11 mouse cellular contexts compared by ENCODE assay signal in genomic region chr17:88774103-88774526, GRCm38 (mm10). TPM values are rescaled to one million over a fixed set of nuclear protein-coding genes. Genes with fewer than 3 reads are reported as not detected.
DNase-seq lines count a peak whose midpoint lies in the region; ATAC-seq and TF ChIP-seq lines count a peak whose summit lies in the region.
"Had no signal": no experiment of that assay in that cellular context is flagged by ENCODE, and none has a peak within 500 bp of the region (broad histone marks: within the 10 kb centered on the region; RNA-seq: fewer than 3 reads in every experiment).

No protein-coding gene starts in this region.

- WGBS in kidney, embryonic 15.5 days, result 10% methylated on average over 9 of the region's 9 CpGs
- WGBS in forebrain, embryonic 16.5 days, result 26% methylated on average over 9 of the region's 9 CpGs
- 6% methylated on average over 9 of the region's 9 CpGs for WGBS in limb, embryonic 15.5 days

- H3K27ac ChIP-seq in kidney, embryonic 15.5 days, result peak overlapping the region; percentile 22; the same call in 1 of the 2 replicates
- peak overlapping the region; percentile 45 for H3K27ac ChIP-seq in forebrain, embryonic 16.5 days (ENCODE audit: low read length)
- H3K27ac ChIP-seq in limb, embryonic 15.5 days, result 0 out of 2 replicates have a peak overlapping the region, but pooled peaks have one; percentile 38
- H3K27ac ChIP-seq: heart, embryonic 10.5 days had no signal

- no peak overlapping the region for H3K9ac ChIP-seq in kidney, embryonic 15.5 days
- no peak overlapping the region for H3K9ac ChIP-seq in forebrain, embryonic 16.5 days (replicated peaks; ENCODE audit: low read depth, low read length)
- H3K9ac ChIP-seq in limb, embryonic 15.5 days, result no peak overlapping the region

- H3K4me2 ChIP-seq in kidney, embryonic 15.5 days, result peak overlapping the region; percentile 21; the same call in 1 of the 2 replicates
- H3K4me2 ChIP-seq in forebrain, embryonic 16.5 days (ENCODE audit: low read length), result no peak overlapping the region
- peak overlapping the region; percentile 10; the same call in 1 of the 2 replicates for H3K4me2 ChIP-seq in limb, embryonic 15.5 days

- ATAC-seq in kidney, embryonic 15.5 days (replicated peaks; ENCODE audit: low FRiP score), result peak; percentile 77
- peak; percentile 69 for ATAC-seq in forebrain, embryonic 16.5 days
- ATAC-seq in limb, embryonic 15.5 days (ENCODE audit: insufficient number of reproducible peaks, low FRiP score, low TSS enrichment, low read depth), result peak; percentile 80

- no peak for TF ChIP-seq CTCF in brain, embryonic 14.5 days (IDR thresholded peaks at IDR 0.05; ENCODE audit: borderline replicate concordance, extremely low read depth, insufficient read depth, insufficient read length)

- TF ChIP-seq POLR2A in brain, embryonic 14.5 days (IDR thresholded peaks at IDR 0.05; ENCODE audit: borderline replicate concordance, extremely low read depth, insufficient read depth, insufficient read length, poor library complexity, severe bottlenecking), result no peak

- no peaks in the 10 kb centered on the region for H3K9me3 ChIP-seq in kidney, embryonic 15.5 days (replicated peaks)
- H3K9me3 ChIP-seq in forebrain, embryonic 16.5 days (ENCODE audit: control insufficient read depth, low read length), result no peaks in the 10 kb centered on the region
- no peaks in the 10 kb centered on the region for H3K9me3 ChIP-seq in limb, embryonic 15.5 days
- H3K9me3 ChIP-seq: heart, embryonic 10.5 days had no signal

- H3K4me3 ChIP-seq in kidney, embryonic 15.5 days (replicated peaks), result no peak overlapping the region
- H3K4me3 ChIP-seq in forebrain, embryonic 16.5 days (replicated peaks; ENCODE audit: low read length), result no peak overlapping the region
- H3K4me3 ChIP-seq in limb, embryonic 15.5 days, result no peak overlapping the region
- H3K4me3 ChIP-seq: heart, embryonic 10.5 days had no signal

- no peaks in the 10 kb centered on the region for H3K36me3 ChIP-seq in kidney, embryonic 15.5 days
- no peaks in the 10 kb centered on the region for H3K36me3 ChIP-seq in forebrain, embryonic 16.5 days (ENCODE audit: control insufficient read depth, insufficient read depth)
- H3K36me3 ChIP-seq in limb, embryonic 15.5 days, result no peaks in the 10 kb centered on the region
- H3K36me3 ChIP-seq: heart, embryonic 10.5 days had no signal

- DNase-seq in kidney, postnatal 10 days, result no peak
- DNase-seq in brain, embryonic 14.5 days (ENCODE audit: low read depth), result peak; percentile 78
- no peak for DNase-seq in testis, postnatal 14 days (ENCODE audit: low spot score)
- no peak for DNase-seq in thymus, adult 18-20 months
- DNase-seq in cerebellum, adult 9-10 months, result no peak
- DNase-seq: cerebellum, postnatal 36 days had no signal

- no peaks in the 10 kb centered on the region for H3K27me3 ChIP-seq in kidney, embryonic 15.5 days
- no peaks in the 10 kb centered on the region for H3K27me3 ChIP-seq in forebrain, embryonic 16.5 days (replicated peaks; ENCODE audit: control insufficient read depth, insufficient read depth, low read length)
- no peaks in the 10 kb centered on the region for H3K27me3 ChIP-seq in limb, embryonic 15.5 days

- peaks cover 15% of the 10 kb centered on the region for H3K4me1 ChIP-seq in kidney, embryonic 15.5 days
- H3K4me1 ChIP-seq in forebrain, embryonic 16.5 days (replicated peaks; ENCODE audit: control insufficient read depth, insufficient read depth, low read length), result peaks cover 15% of the 10 kb centered on the region
- peaks cover 19% of the 10 kb centered on the region; the same call in 1 of the 2 replicates for H3K4me1 ChIP-seq in limb, embryonic 15.5 days
- H3K4me1 ChIP-seq: heart, embryonic 10.5 days had no signal

RNA-seq across cellular contexts. Expression of gene Lhcgr, which starts 17.7 kb away (rescaled TPM):
- polyA plus RNA-seq in kidney, embryonic 15.5 days (2015; fragmentation: Nextera tagmentation; extraction: Ambion mirVana), result 0.18 and 0.49 TPM in 2 replicates
- 0.59 and 1.2 TPM in 2 replicates for polyA plus RNA-seq in brain, embryonic 14.5 days (2012; rRNA removed)
- polyA plus RNA-seq in forebrain, embryonic 16.5 days (2015; fragmentation: Nextera tagmentation; extraction: Ambion mirVana), result 1.6 and 3.2 TPM in 2 replicates
- polyA plus RNA-seq in limb, embryonic 15.5 days (2015; fragmentation: Nextera tagmentation; extraction: Ambion mirVana), result 0.20 and 0.49 TPM in 2 replicates
- polyA plus RNA-seq: small intestine, adult 2 months had no signal
